Mouse (Mus musculus) ES-E14 (cell line): ENCODE measurements around the gene Ces3b.
"Not testable (repeated sequence)": the region's sequence is repeated elsewhere in the genome, so short reads cannot be mapped to it uniquely, and the experiment has no call there.

Source experiments
- MAFK ChIP-seq: IDR thresholded peaks from 2 replicates; pipeline ENCODE4 v1.6.1; 2014; ENCODE audit warnings: mild to moderate bottlenecking, low read depth, low read length, inconsistent platforms; ENCODE audit not compliant: insufficient read depth
- ZNF384 ChIP-seq: IDR thresholded peaks from 2 replicates; pipeline ENCODE4 v1.6.1; 2012; ENCODE audit warnings: low read depth, low read length, inconsistent platforms

DNA sequence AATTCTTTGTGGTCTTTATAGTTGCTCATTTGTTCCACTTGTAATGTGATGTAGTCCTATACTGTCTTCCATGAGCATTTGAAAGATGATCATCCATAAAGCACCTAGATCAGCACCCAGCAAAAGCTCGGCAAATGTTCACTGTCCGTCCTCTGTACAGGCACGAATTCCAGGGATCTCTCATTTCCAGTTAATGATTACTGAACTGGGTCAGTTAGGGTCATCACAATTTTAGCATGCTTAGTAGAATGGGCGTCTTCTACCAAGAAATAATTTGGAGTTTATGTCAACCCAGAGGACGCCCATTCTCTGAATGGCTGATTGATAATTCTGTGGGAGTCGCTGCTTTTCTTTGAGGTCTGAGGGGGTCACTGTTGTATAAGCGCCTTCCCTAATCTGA, 15.6 kb upstream of the Ces3b start:
- not testable (repeated sequence) for TF ChIP-seq MAFK, ZNF384
